Mouse (Mus musculus): ENCODE measurements around the gene Gtf2ird2. TPM values are rescaled to one million over a fixed set of nuclear protein-coding genes. Genes with fewer than 3 reads are reported as not detected.

Gtf2ird2 gene
- polyA plus RNA-seq, 1 experiment: 3.5 TPM

GRCm38 (mm10) chr5:134237936-134238760 lies 54.3 kb downstream of the Gtf2ird2 start:
- Histone ChIP-seq H3K36me3 (ENCODE audit: control insufficient read depth, insufficient read depth, low read length) (peaks cover 53% of the 10 kb centered on the region), H3K27ac (ENCODE audit: insufficient read depth, low read depth, low read length) (no peak overlapping the region), H3K4me1 (ENCODE audit: control insufficient read depth, insufficient read depth, insufficient read length, low read length) (peaks cover 23% of the 10 kb centered on the region), H3K27me3 (ENCODE audit: control insufficient read depth, insufficient read depth, low read length) (no peaks in the 10 kb centered on the region), H3K4me3 (ENCODE audit: low read depth, low read length) (no peak overlapping the region)
- WGBS: 84% methylated on average over 28 of the region's 28 CpGs
- no peak for TF ChIP-seq CTCF (IDR thresholded peaks at IDR 0.05; ENCODE audit: extremely low read depth, insufficient read length, insufficient replicate concordance, low read depth, low read length)
- TF ChIP-seq POLR2A (IDR thresholded peaks at IDR 0.05; ENCODE audit: low read depth, low read length): no peak

GRCm38 (mm10) chr5:134241831-134242230 lies 58.0 kb downstream of the Gtf2ird2 start:
- Histone ChIP-seq H3K27ac (ENCODE audit: insufficient read depth, low read depth, low read length) (no peak overlapping the region), H3K4me3 (ENCODE audit: low read depth, low read length) (no peak overlapping the region), H3K4me1 (ENCODE audit: control insufficient read depth, insufficient read depth, insufficient read length, low read length) (peaks cover 5% of the 10 kb centered on the region), H3K27me3 (ENCODE audit: control insufficient read depth, insufficient read depth, low read length) (no peaks in the 10 kb centered on the region), H3K36me3 (ENCODE audit: control insufficient read depth, insufficient read depth, low read length) (peaks cover 86% of the 10 kb centered on the region)
- WGBS: 79% methylated on average over 5 of the region's 5 CpGs
- TF ChIP-seq CTCF (IDR thresholded peaks at IDR 0.05; ENCODE audit: extremely low read depth, insufficient read length, insufficient replicate concordance, low read depth, low read length): no peak
- no peak for TF ChIP-seq POLR2A (IDR thresholded peaks at IDR 0.05; ENCODE audit: low read depth, low read length)

- H3K27ac ChIP-seq (ENCODE audit: insufficient read depth, low read depth, low read length): no peak overlapping the region
- H3K4me3 ChIP-seq (ENCODE audit: low read depth, low read length): no peak overlapping the region
- H3K27me3 ChIP-seq (ENCODE audit: control insufficient read depth, insufficient read depth, low read length): no peaks in the 10 kb centered on the region
- 78% methylated on average over 26 of the region's 26 CpGs for WGBS
- H3K36me3 ChIP-seq (ENCODE audit: control insufficient read depth, insufficient read depth, low read length): peaks cover 89% of the 10 kb centered on the region
- TF ChIP-seq POLR2A (IDR thresholded peaks at IDR 0.05; ENCODE audit: low read depth, low read length): no peak
- no peak for TF ChIP-seq CTCF (IDR thresholded peaks at IDR 0.05; ENCODE audit: extremely low read depth, insufficient read length, insufficient replicate concordance, low read depth, low read length)
- no peaks in the 10 kb centered on the region for H3K4me1 ChIP-seq (ENCODE audit: control insufficient read depth, insufficient read depth, insufficient read length, low read length)
Observed at GRCm38 (mm10) chr5:134243661-134244436, 60.0 kb downstream of the Gtf2ird2 start.

GRCm38 (mm10) chr5:134244890-134245289 lies 61.1 kb downstream of the Gtf2ird2 start:
- no peak overlapping the region for H3K4me3 ChIP-seq (ENCODE audit: low read depth, low read length)
- H3K27ac ChIP-seq (ENCODE audit: insufficient read depth, low read depth, low read length): no peak overlapping the region
- H3K4me1 ChIP-seq (ENCODE audit: control insufficient read depth, insufficient read depth, insufficient read length, low read length): no peaks in the 10 kb centered on the region
- H3K36me3 ChIP-seq (ENCODE audit: control insufficient read depth, insufficient read depth, low read length): peaks cover 90% of the 10 kb centered on the region
- 94% methylated on average over 5 of the region's 5 CpGs for WGBS
- TF ChIP-seq CTCF (IDR thresholded peaks at IDR 0.05; ENCODE audit: extremely low read depth, insufficient read length, insufficient replicate concordance, low read depth, low read length): no peak
- no peak for TF ChIP-seq POLR2A (IDR thresholded peaks at IDR 0.05; ENCODE audit: low read depth, low read length)
- H3K27me3 ChIP-seq (ENCODE audit: control insufficient read depth, insufficient read depth, low read length): no peaks in the 10 kb centered on the region

- 83% methylated on average over 5 of the region's 5 CpGs for WGBS
- H3K27ac ChIP-seq (ENCODE audit: insufficient read depth, low read depth, low read length): no peak overlapping the region
- H3K36me3 ChIP-seq (ENCODE audit: control insufficient read depth, insufficient read depth, low read length): peaks cover 84% of the 10 kb centered on the region
Observed at GRCm38 (mm10) chr5:134246146-134246545, 62.3 kb downstream of the Gtf2ird2 start.

GRCm38 (mm10) chr5:134248608-134249244 lies 64.9 kb downstream of the Gtf2ird2 start:
- Histone ChIP-seq H3K4me3 (ENCODE audit: low read depth, low read length) (no peak overlapping the region), H3K36me3 (ENCODE audit: control insufficient read depth, insufficient read depth, low read length) (peaks cover 79% of the 10 kb centered on the region), H3K27ac (ENCODE audit: insufficient read depth, low read depth, low read length) (no peak overlapping the region), H3K27me3 (ENCODE audit: control insufficient read depth, insufficient read depth, low read length) (no peaks in the 10 kb centered on the region), H3K4me1 (ENCODE audit: control insufficient read depth, insufficient read depth, insufficient read length, low read length) (no peaks in the 10 kb centered on the region)
- 94% methylated on average over 14 of the region's 14 CpGs for WGBS
- TF ChIP-seq POLR2A (IDR thresholded peaks at IDR 0.05; ENCODE audit: low read depth, low read length) (no peak), CTCF (IDR thresholded peaks at IDR 0.05; ENCODE audit: extremely low read depth, insufficient read length, insufficient replicate concordance, low read depth, low read length) (no peak)

More at GRCm38 (mm10) chr5:134246146-134246545, 62.3 kb downstream of the Gtf2ird2 start:
- TF ChIP-seq CTCF (IDR thresholded peaks at IDR 0.05; ENCODE audit: extremely low read depth, insufficient read length, insufficient replicate concordance, low read depth, low read length): no peak
- no peak for TF ChIP-seq POLR2A (IDR thresholded peaks at IDR 0.05; ENCODE audit: low read depth, low read length)
- no peaks in the 10 kb centered on the region for H3K4me1 ChIP-seq (ENCODE audit: control insufficient read depth, insufficient read depth, insufficient read length, low read length)
- H3K4me3 ChIP-seq (ENCODE audit: low read depth, low read length): no peak overlapping the region
- no peaks in the 10 kb centered on the region for H3K27me3 ChIP-seq (ENCODE audit: control insufficient read depth, insufficient read depth, low read length)
